Mouse (Mus musculus): ENCODE data around the gene Gm3139.
"Not testable (repeated sequence)": the region's sequence is repeated elsewhere in the genome, so short reads cannot be mapped to it uniquely, and the experiment has no call there.

Gene Gm3139

GRCm38 (mm10) chr5:94525987-94526386 lies at the start of gene Gm3139:
Gene Gm3139 (plus strand): TSS chr5:94526287.
- DNase-seq = not testable (repeated sequence)
